Mouse (Mus musculus): ENCODE results near the gene Tbx2.

The Tbx2 gene

GRCm38 (mm10) chr11:85832231-85832924, at the start of gene Tbx2:
Gene Tbx2, plus strand, starts transcription at chr11:85832551.
- DNase-seq: peak; percentile 96

- no peak for DNase-seq
Observed at GRCm38 (mm10) chr11:85786113-85786718, 46.1 kb upstream of the Tbx2 start.

DNA sequence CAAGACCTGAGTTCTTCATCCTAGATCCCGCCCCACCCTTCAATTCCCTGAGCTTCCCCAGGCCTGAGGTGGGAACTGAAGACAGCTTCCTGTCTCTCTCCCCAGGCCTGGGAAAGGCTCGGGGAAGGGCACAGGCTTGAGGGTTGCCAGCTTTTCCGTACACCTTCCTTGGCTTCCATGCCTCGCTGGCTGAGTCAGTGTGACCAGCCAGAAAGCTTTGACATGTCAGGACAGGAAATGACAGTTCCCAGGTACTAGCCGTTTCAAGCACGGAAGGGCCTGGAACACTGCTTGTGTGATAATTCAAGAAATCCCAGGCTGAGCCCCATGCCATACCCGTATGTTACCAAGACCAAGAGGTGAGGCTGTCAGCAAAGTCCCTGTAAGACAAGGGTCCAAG, 42.6 kb upstream of the Tbx2 start:
- no peak for DNase-seq

DNA sequence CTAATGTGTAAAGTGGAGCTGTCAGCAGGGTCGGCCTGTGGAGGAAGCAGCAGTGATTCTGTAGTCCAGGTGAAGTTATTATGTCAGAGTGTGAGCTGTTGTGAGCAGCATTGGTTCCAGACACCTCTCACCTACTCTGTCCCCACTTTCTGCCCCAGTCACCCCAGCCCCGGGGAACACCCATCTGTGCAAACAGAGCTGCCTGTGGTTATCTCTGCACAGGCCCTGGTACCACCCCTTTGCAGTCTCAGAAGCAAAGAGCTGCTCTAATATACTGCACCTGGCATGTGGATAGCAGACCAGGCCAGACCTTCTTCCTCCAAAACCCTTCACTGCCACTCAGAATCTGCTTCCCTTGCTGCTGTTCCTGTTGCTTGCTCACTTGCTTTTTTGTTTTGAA, 42.1 kb upstream of the Tbx2 start:
- DNase-seq: no peak

DNA sequence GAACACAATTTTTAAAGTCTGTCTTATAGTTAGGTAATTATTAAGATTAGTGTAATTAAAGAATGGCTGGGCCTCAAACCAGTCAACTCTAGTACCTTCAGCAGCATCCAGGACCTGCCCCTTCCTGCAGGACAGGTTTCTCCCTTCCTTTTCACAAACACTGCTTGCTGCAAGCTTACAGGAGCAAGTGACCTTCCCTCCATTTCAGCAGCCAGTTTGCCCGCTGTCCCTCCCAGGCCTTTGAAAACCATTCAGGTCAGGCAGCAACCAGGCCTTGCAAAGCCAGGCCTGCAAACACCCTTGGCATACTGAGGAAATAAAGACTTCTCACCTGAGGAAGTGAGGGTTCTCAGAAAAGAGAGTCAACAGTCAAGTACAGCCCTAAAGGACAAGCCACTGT, 41.1 kb upstream of the Tbx2 start:
- peak; percentile 46 for DNase-seq

GRCm38 (mm10) chr11:85792534-85793215, 39.7 kb upstream of the Tbx2 start:
- DNase-seq: peak; percentile 34

GRCm38 (mm10) chr11:85799456-85799855, 32.9 kb upstream of the Tbx2 start:
- no peak for DNase-seq

GRCm38 (mm10) chr11:85799856-85800255, 32.5 kb upstream of the Tbx2 start:
- DNase-seq: no peak

GRCm38 (mm10) chr11:85800380-85800779, 32.0 kb upstream of the Tbx2 start:
- DNase-seq: peak; percentile 40

DNA sequence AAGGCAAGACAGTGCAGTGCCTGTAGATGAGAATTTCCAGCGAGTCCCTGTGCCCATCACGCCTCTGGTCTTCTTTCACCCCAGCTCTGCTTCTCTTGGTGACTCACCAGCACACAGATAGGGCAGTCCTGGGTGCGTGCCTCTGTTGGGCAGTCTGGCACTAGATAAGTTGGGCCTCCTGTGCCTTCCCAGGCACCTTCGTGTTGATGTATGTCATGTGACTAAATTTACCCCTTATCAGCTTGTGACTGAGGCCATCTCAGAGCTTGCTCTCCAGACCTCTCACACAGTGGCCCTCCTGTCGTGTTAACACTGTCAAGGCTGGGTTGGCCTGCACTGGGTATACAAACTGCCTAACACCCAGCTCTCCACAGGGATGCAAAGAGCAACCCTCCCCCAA, 28.3 kb upstream of the Tbx2 start:
- no peak for DNase-seq

GRCm38 (mm10) chr11:85805779-85806178, 26.6 kb upstream of the Tbx2 start:
- no peak for DNase-seq

DNA sequence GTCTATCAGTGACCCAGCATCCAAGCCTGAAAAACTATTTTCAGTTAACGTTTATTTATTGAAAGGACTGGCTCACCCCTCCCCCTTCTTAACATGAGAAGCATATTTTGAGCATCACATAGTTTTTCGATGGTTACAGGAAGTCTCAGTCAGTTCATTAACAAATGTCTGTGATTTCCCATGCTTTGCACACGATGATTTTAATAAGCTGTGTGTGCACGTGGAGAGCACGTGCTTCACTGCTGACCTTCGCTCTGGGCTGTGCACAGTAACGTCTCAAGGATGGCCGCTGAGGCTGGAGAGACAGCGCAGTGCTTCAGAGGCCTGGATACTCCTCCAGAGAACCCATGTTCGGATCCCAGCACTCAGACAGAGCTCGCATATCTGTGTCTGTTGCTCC, 25.0 kb upstream of the Tbx2 start:
- peak; percentile 42 for DNase-seq

- DNase-seq: no peak
Observed at GRCm38 (mm10) chr11:85811229-85811628, 21.1 kb upstream of the Tbx2 start.

DNA sequence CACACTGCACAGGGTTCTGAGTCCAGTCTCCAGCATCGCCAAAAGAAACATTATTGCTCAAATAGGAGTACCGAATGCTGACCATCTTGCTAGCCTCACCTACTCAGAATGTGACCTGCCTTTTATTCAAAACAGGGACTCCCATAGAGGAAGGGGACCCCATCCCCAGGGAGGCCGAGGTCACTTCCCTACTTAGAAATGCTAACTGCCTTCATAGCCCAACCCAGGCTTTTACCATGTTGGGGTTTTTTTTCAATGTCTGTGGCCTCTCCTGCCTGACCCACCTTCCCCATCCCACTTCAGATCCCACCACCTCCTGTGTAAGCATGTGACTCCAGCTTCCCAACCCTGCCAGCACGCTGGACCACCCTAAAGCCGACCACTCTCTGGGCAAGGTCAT, 20.7 kb upstream of the Tbx2 start:
- DNase-seq: no peak

DNA sequence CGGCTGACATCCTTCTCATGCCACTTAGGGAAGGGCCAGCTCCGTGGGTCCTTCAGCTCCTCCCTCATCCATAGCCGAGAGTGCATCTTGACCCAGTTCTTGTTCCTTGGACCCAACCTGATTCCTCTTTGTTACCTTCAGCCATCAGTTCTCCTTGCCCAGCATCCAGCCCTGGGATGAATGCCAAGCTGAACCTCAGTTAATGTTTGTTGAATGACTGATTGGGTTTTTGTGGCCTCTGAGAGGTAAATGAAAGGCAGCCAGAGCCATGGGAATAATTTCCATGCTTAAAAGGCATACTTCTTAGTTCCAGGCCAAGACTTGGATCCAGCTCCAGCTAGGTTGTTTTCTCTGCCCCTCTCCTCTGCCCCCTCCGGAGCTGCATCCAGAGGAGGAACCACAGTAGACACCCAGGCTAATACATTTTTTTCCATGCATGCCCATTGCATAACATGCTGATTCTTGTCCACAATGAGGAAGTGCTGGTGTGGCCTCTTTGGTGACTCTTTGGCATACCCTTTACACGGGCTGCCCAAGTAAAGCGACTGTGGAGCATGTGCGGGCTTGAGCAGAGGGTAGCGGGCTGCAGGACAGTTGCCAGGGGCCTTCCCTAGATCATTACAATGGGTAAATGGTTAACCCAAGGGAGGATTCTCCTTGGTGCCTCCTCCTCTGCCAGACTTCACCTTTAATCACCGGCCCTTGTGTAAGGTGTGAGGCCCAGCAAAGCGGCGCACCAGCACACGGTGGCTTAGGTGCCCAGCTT, 20.0 kb upstream of the Tbx2 start:
- peak; percentile 90 for DNase-seq

DNA sequence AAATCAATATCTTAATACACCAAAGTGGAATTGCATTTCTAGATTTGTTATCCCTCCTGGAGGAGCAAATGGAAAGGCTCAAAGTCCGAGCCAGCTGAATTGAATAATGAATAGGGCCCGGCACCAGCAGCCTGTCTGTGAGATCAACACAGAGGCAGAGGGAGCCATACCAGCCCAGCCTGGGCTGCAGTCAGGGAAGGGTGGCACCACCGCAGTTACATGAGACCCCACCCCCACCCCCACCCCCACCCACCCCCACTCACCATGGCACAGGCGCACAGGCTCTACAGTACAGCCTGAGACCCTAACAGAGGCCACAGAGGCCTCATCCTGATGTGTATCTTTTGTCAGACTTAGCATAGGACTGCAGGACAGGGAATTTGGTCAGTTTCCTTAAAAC, 17.7 kb upstream of the Tbx2 start:
- DNase-seq: no peak

DNA sequence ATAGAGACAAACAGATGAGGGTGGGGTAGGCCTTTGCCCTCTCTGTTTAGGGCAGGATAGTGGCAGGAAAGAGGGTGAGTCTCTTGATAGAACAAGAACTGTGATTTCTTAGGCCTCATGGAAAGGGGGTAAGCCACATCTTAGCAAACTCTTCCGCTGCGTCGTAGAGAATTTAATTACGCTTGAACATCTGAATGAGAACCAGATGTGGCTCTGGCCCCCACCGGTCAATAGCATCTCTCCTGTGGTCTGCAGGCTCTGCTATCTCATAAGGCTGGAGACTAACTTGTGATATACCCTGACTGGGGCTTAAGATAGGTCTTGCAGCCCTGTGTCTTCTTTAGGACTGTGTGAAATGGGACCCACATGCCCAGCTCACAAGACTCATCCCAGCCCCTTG, 15.9 kb upstream of the Tbx2 start:
- no peak for DNase-seq

- DNase-seq: peak; percentile 62
Observed at GRCm38 (mm10) chr11:85818401-85818800, 13.9 kb upstream of the Tbx2 start.

GRCm38 (mm10) chr11:85820959-85821358, 11.4 kb upstream of the Tbx2 start:
- no peak for DNase-seq

- no peak for DNase-seq
Observed at GRCm38 (mm10) chr11:85821659-85822058, 10.7 kb upstream of the Tbx2 start.

DNA sequence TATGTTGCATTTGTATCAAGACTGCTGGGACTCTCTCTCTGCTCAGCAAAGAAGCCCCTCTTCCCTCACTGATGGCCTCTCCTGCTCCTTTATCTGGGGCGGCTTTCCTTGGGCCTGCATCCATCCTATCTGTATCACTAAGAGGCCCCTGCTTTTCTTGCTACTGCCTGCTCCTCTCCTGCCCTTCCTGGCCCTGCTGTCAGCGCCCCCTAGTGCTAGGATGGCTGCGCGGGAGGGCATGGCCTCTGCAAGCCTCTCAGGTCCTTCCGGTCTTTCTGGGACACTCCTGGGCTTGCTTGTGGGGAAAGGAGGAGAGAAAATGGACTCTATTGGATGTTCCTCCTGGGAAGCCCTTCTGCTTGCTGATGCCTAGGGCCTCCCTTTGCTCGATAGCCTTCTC, 9.2 kb upstream of the Tbx2 start:
- DNase-seq: peak; percentile 75

DNA sequence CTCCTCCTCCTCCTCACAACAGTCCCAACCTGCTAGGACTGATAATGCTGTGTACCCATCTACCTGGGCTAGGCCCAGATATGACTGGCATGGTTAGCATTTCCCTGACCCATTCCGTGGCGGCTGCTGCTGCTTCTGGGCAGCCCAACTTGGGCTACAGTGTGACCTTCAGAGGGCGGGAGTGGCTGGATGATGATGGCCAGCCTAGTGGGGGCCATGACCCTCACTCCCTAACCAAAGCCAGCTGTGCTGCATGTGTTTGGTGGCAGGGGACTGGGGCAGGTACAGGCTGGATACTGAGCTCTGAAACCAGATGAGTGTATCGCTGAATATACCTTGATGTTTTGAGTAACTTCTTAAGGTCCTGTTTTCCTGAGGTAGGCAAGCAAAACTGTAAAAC, 8.6 kb upstream of the Tbx2 start:
- peak; percentile 4 for DNase-seq

GRCm38 (mm10) chr11:85825031-85825430, 7.3 kb upstream of the Tbx2 start:
- peak; percentile 6 for DNase-seq

DNA sequence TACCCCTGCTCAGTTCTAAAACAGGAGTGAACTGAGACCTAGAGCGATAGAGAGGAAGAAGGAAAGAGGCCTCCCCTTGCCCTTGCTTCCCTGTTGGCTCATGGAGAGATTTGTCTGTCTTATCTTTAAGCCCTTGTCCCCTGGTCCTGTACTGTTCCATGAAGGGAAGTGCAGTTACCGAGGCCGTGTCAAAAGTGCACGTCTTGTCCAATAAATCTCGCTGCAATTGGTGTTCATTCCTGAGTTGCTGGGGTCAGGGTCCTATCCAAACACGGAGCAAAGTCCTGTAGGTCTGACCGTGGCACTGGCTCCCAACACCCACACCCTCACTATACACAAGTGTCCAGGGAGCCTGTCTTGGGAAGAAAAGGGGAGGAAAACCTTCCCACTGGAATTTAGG, 6.5 kb upstream of the Tbx2 start:
- DNase-seq: peak; percentile 82
